Mouse (Mus musculus) erythroblast, embryonic 14.5 days (primary cell): Measurements from ENCODE around the gene Tmem131l.

ENCODE experiments used
- GATA1 ChIP-seq: IDR thresholded peaks from 2 replicates; pipeline ENCODE4 v1.6.1; 2012; ENCODE audit warnings: low read length, inconsistent platforms, mixed read lengths
- TAL1 ChIP-seq: IDR thresholded peaks from 3 replicates; pipeline ENCODE4 v1.6.1; 2012; ENCODE audit warnings: low read length, inconsistent platforms, mixed read lengths

GRCm38 (mm10) chr3:84037536-84037935 lies 2.4 kb downstream of the Tmem131l start:
- TF ChIP-seq GATA1 (no peak), TAL1 (no peak)
